Mouse (Mus musculus) MEL (cell line): ENCODE data around the gene Tchp.

Experiments
- CHD2 ChIP-seq: IDR thresholded peaks from 2 replicates; pipeline ENCODE4 v1.6.1; 2011; ENCODE audit warnings: low read length, improper control_type of control experiment
- CTCF ChIP-seq, 3 experiments: IDR thresholded peaks in 2 of 3; conservative IDR thresholded peaks in 1 of 3; 2 replicates each; pipeline ENCODE4 v1.5.1; 2011 to 2012; ENCODE audit warnings: low read length in 3 of 3, low read depth in 2 of 3, mild to moderate bottlenecking in 2 of 3, improper control_type of control experiment in 1 of 3, inconsistent platforms in 1 of 3, mixed read lengths in 1 of 3, moderate library complexity in 1 of 3; ENCODE audit not compliant: control insufficient read depth in 1 of 3, insufficient read depth in 1 of 3, poor library complexity in 1 of 3, severe bottlenecking in 1 of 3
- E2F4 ChIP-seq: IDR thresholded peaks from 2 replicates; pipeline ENCODE4 v1.6.1; 2011; ENCODE audit warnings: low read depth, low read length, improper control_type of control experiment, borderline replicate concordance
- ELF1 ChIP-seq: IDR thresholded peaks from 2 replicates; pipeline ENCODE4 v1.6.1; 2014; ENCODE audit warnings: low read depth, mild to moderate bottlenecking, inconsistent platforms, low read length, improper control_type of control experiment, moderate library complexity
- HCFC1 ChIP-seq: IDR thresholded peaks from 2 replicates; pipeline ENCODE4 v1.6.1; 2012; ENCODE audit warnings: low read depth, mild to moderate bottlenecking, inconsistent platforms, low read length, improper control_type of control experiment, moderate library complexity
- MAZ ChIP-seq: IDR thresholded peaks from 2 replicates; pipeline ENCODE4 v1.6.1; 2012; ENCODE audit warnings: low read depth, mild to moderate bottlenecking, inconsistent platforms, low read length, improper control_type of control experiment
- NRF1 ChIP-seq: IDR thresholded peaks from 2 replicates; pipeline ENCODE4 v1.6.1; 2014; ENCODE audit warnings: low read depth, mild to moderate bottlenecking, inconsistent platforms, low read length, improper control_type of control experiment, moderate library complexity; ENCODE audit not compliant: poor library complexity, insufficient read depth, severe bottlenecking
- POLR2A ChIP-seq, 2 experiments: IDR thresholded peaks; 2 replicates each; pipeline ENCODE4 v1.6.1; 2011 to 2012; ENCODE audit warnings: low read length in 2 of 2, mild to moderate bottlenecking in 2 of 2, control low read depth in 1 of 2, improper control_type of control experiment in 1 of 2, low read depth in 1 of 2, moderate library complexity in 1 of 2; ENCODE audit not compliant: control insufficient read depth in 1 of 2, insufficient read depth in 1 of 2, poor library complexity in 1 of 2
- TAL1 ChIP-seq: IDR thresholded peaks from 2 replicates; pipeline ENCODE4 v1.6.1; 2012; ENCODE audit warnings: mild to moderate bottlenecking, inconsistent platforms, low read length, moderate library complexity, mixed read lengths
- TCF12 ChIP-seq: IDR thresholded peaks from 2 replicates; pipeline ENCODE4 v1.6.1; 2014; ENCODE audit warnings: low read depth, mild to moderate bottlenecking, inconsistent platforms, low read length, improper control_type of control experiment, moderate library complexity
- USF2 ChIP-seq, 2 experiments: IDR thresholded peaks; 2 replicates each; pipeline ENCODE4 v1.6.1; 2011 to 2012; ENCODE audit warnings: improper control_type of control experiment in 2 of 2, low read length in 2 of 2, borderline replicate concordance in 1 of 2, inconsistent platforms in 1 of 2, low read depth in 1 of 2, mild to moderate bottlenecking in 1 of 2; ENCODE audit not compliant: insufficient read depth in 1 of 2

GRCm38 (mm10) chr5:114666659-114667058, 40.9 kb upstream of the Tchp start:
- no peak for TF ChIP-seq CTCF (IDR thresholded peaks at IDR 0.05 in 2 of 3, conservative IDR thresholded peaks at IDR 0.05 in 1 of 3; ENCODE audit: control insufficient read depth in 1 of 3, insufficient read depth in 1 of 3, low read depth in 2 of 3, low read length in 3 of 3, poor library complexity in 1 of 3, severe bottlenecking in 1 of 3)
- no peak for TF ChIP-seq E2F4
- TF ChIP-seq TAL1, result no peak
- TF ChIP-seq USF2 (IDR thresholded peaks at IDR 0.05; ENCODE audit: borderline replicate concordance in 1 of 2, insufficient read depth in 1 of 2, low read depth in 1 of 2, low read length in 2 of 2), result no peak
- TF ChIP-seq MAZ, result no peak
- no peak for TF ChIP-seq TCF12
- TF ChIP-seq HCFC1, result no peak
- no peak for TF ChIP-seq NRF1
- TF ChIP-seq ELF1, result no peak
- no peak for TF ChIP-seq POLR2A (IDR thresholded peaks at IDR 0.05; ENCODE audit: control insufficient read depth in 1 of 2, insufficient read depth in 1 of 2, low read depth in 1 of 2, low read length in 2 of 2, poor library complexity in 1 of 2)
- no peak for TF ChIP-seq CHD2
